Mouse (Mus musculus): ENCODE results near the gene U90926. TPM values are rescaled to one million over a fixed set of nuclear protein-coding genes. Genes with fewer than 3 reads are reported as not detected.

The U90926 gene
- total RNA-seq (2014; rRNA removed; ENCODE audit: low replicate concordance) (not detected in 2 replicates), polyA plus RNA-seq (2015; fragmentation: Nextera tagmentation; extraction: Ambion mirVana) (not detected in 2 replicates)

- H3K4me2 ChIP-seq (ENCODE audit: low read depth, low read length): no peak within 1 kb of the TSS
- H3K9me3 ChIP-seq (replicated peaks; ENCODE audit: control insufficient read depth, low read length): no peaks in the 10 kb centered on the region
- H3K27me3 ChIP-seq (ENCODE audit: control insufficient read depth, insufficient read depth, low read length): no peaks in the 10 kb centered on the region
- H3K27ac ChIP-seq (ENCODE audit: low read depth): no peak within 1 kb of the TSS
- TF ChIP-seq CTCF (IDR thresholded peaks at IDR 0.05; ENCODE audit: low read depth): no peak
- TF ChIP-seq EP300 (IDR thresholded peaks at IDR 0.05; ENCODE audit: low read depth): no peak
- H3K4me3 ChIP-seq (ENCODE audit: low read depth, low read length): no peak within 1 kb of the TSS
- WGBS: 91% methylated on average over 4 of the region's 4 CpGs
- DNase-seq (ENCODE audit: low spot score) (no peak), ATAC-seq (ENCODE audit: insufficient read depth, low read depth) (no peak)
- no peaks in the 10 kb centered on the region for H3K4me1 ChIP-seq (ENCODE audit: control insufficient read depth, insufficient read depth)
- H3K9ac ChIP-seq (replicated peaks; ENCODE audit: low read depth, low read length): no peak within 1 kb of the TSS
- H3K36me3 ChIP-seq (replicated peaks; ENCODE audit: control insufficient read depth, insufficient read depth, low read length): no peaks in the 10 kb centered on the region
These were observed at the start of gene U90926 for GRCm38 (mm10) chr5:92215308-92215707. U90926 (minus strand) TSS chr5:92215408.

GRCm38 (mm10) chr5:92263761-92264359, 48.7 kb upstream of the U90926 start:
- no peak overlapping the region for H3K9ac ChIP-seq (replicated peaks; ENCODE audit: low read depth, low read length)
- H3K4me3 ChIP-seq (ENCODE audit: low read depth, low read length): no peak overlapping the region
- H3K4me1 ChIP-seq (ENCODE audit: control insufficient read depth, insufficient read depth): 0 out of 2 replicates have a peak, but pooled peaks cover 11% of the 10 kb centered on the region
- TF ChIP-seq EP300 (IDR thresholded peaks at IDR 0.05; ENCODE audit: low read depth): no peak
- no peak for TF ChIP-seq CTCF (IDR thresholded peaks at IDR 0.05; ENCODE audit: low read depth)
- H3K9me3 ChIP-seq (replicated peaks; ENCODE audit: control insufficient read depth, low read length): no peaks in the 10 kb centered on the region
- DNase-seq (ENCODE audit: low spot score): peak; percentile 88
- 0 out of 2 replicates have a peak overlapping the region, but pooled peaks have one; percentile 11 for H3K27ac ChIP-seq (ENCODE audit: low read depth)
- 11% methylated on average over 4 of the region's 4 CpGs for WGBS
- no peaks in the 10 kb centered on the region for H3K27me3 ChIP-seq (ENCODE audit: control insufficient read depth, insufficient read depth, low read length)
- ATAC-seq (ENCODE audit: insufficient read depth, low read depth): peak; percentile 92
- H3K36me3 ChIP-seq (replicated peaks; ENCODE audit: control insufficient read depth, insufficient read depth, low read length): no peaks in the 10 kb centered on the region
- H3K4me2 ChIP-seq (ENCODE audit: low read depth, low read length): no peak overlapping the region

GRCm38 (mm10) chr5:92262646-92263045, 47.4 kb upstream of the U90926 start:
- no peak overlapping the region for H3K27ac ChIP-seq (ENCODE audit: low read depth)
- no peak overlapping the region for H3K4me3 ChIP-seq (ENCODE audit: low read depth, low read length)
- H3K9ac ChIP-seq (replicated peaks; ENCODE audit: low read depth, low read length): no peak overlapping the region
- no peaks in the 10 kb centered on the region for H3K36me3 ChIP-seq (replicated peaks; ENCODE audit: control insufficient read depth, insufficient read depth, low read length)
- no peaks in the 10 kb centered on the region for H3K27me3 ChIP-seq (ENCODE audit: control insufficient read depth, insufficient read depth, low read length)
- ATAC-seq (ENCODE audit: insufficient read depth, low read depth) (no peak), DNase-seq (ENCODE audit: low spot score) (no peak)
- H3K4me1 ChIP-seq (ENCODE audit: control insufficient read depth, insufficient read depth): 0 out of 2 replicates have a peak, but pooled peaks cover 11% of the 10 kb centered on the region
- no peaks in the 10 kb centered on the region for H3K9me3 ChIP-seq (replicated peaks; ENCODE audit: control insufficient read depth, low read length)
- H3K4me2 ChIP-seq (ENCODE audit: low read depth, low read length): no peak overlapping the region
- WGBS: 84% methylated on average over 8 of the region's 8 CpGs
- TF ChIP-seq EP300 (IDR thresholded peaks at IDR 0.05; ENCODE audit: low read depth) (no peak), CTCF (IDR thresholded peaks at IDR 0.05; ENCODE audit: low read depth) (no peak)

GRCm38 (mm10) chr5:92256218-92256617, 41.0 kb upstream of the U90926 start, which contains the start of gene Ppef2:
Ppef2 (minus strand) TSS chr5:92256278.
- H3K27ac ChIP-seq (ENCODE audit: low read depth): no peak within 1 kb of the TSS
- DNase-seq (ENCODE audit: low spot score): no peak
- no peak within 1 kb of the TSS for H3K4me3 ChIP-seq (ENCODE audit: low read depth, low read length)
- TF ChIP-seq EP300 (IDR thresholded peaks at IDR 0.05; ENCODE audit: low read depth) (no peak), CTCF (IDR thresholded peaks at IDR 0.05; ENCODE audit: low read depth) (no peak)
- no peak within 1 kb of the TSS for H3K9ac ChIP-seq (replicated peaks; ENCODE audit: low read depth, low read length)
- H3K36me3 ChIP-seq (replicated peaks; ENCODE audit: control insufficient read depth, insufficient read depth, low read length): no peaks in the 10 kb centered on the region
- no peaks in the 10 kb centered on the region for H3K27me3 ChIP-seq (ENCODE audit: control insufficient read depth, insufficient read depth, low read length)
- H3K4me2 ChIP-seq (ENCODE audit: low read depth, low read length): no peak within 1 kb of the TSS
- WGBS: 31% methylated on average over 6 of the region's 6 CpGs
- no peaks in the 10 kb centered on the region for H3K4me1 ChIP-seq (ENCODE audit: control insufficient read depth, insufficient read depth)
- no peaks in the 10 kb centered on the region for H3K9me3 ChIP-seq (replicated peaks; ENCODE audit: control insufficient read depth, low read length)
- no peak for ATAC-seq (ENCODE audit: insufficient read depth, low read depth)

GRCm38 (mm10) chr5:92254476-92254875, 39.3 kb upstream of the U90926 start:
- Histone ChIP-seq H3K27ac (ENCODE audit: low read depth) (no peak overlapping the region), H3K9ac (replicated peaks; ENCODE audit: low read depth, low read length) (no peak overlapping the region), H3K4me2 (ENCODE audit: low read depth, low read length) (no peak overlapping the region), H3K27me3 (ENCODE audit: control insufficient read depth, insufficient read depth, low read length) (no peaks in the 10 kb centered on the region), H3K4me1 (ENCODE audit: control insufficient read depth, insufficient read depth) (no peaks in the 10 kb centered on the region), H3K36me3 (replicated peaks; ENCODE audit: control insufficient read depth, insufficient read depth, low read length) (no peaks in the 10 kb centered on the region), H3K4me3 (ENCODE audit: low read depth, low read length) (no peak overlapping the region), H3K9me3 (replicated peaks; ENCODE audit: control insufficient read depth, low read length) (0 out of 2 replicates have a peak, but pooled peaks cover 6% of the 10 kb centered on the region)
- 53% methylated on average over 6 of the region's 6 CpGs for WGBS
- no peak for DNase-seq (ENCODE audit: low spot score)
- ATAC-seq (ENCODE audit: insufficient read depth, low read depth): no peak
- TF ChIP-seq CTCF (IDR thresholded peaks at IDR 0.05; ENCODE audit: low read depth) (no peak), EP300 (IDR thresholded peaks at IDR 0.05; ENCODE audit: low read depth) (no peak)

Data from heart, postnatal 0 days (tissue).